Mouse (Mus musculus) MEL (cell line): ENCODE results near the gene Eno2.

ENCODE experiments used
- BHLHE40 ChIP-seq: IDR thresholded peaks from 2 replicates; pipeline ENCODE4 v1.6.1; 2012; ENCODE audit warnings: low read depth, mild to moderate bottlenecking, inconsistent platforms, low read length, improper control_type of control experiment, borderline replicate concordance
- CTCF ChIP-seq, 3 experiments: IDR thresholded peaks in 2 of 3; conservative IDR thresholded peaks in 1 of 3; 2 replicates each; pipeline ENCODE4 v1.5.1; 2011 to 2012; ENCODE audit warnings: low read length in 3 of 3, low read depth in 2 of 3, mild to moderate bottlenecking in 2 of 3, improper control_type of control experiment in 1 of 3, inconsistent platforms in 1 of 3, mixed read lengths in 1 of 3, moderate library complexity in 1 of 3; ENCODE audit not compliant: control insufficient read depth in 1 of 3, insufficient read depth in 1 of 3, poor library complexity in 1 of 3, severe bottlenecking in 1 of 3
- ELF1 ChIP-seq: IDR thresholded peaks from 2 replicates; pipeline ENCODE4 v1.6.1; 2014; ENCODE audit warnings: low read depth, mild to moderate bottlenecking, inconsistent platforms, low read length, improper control_type of control experiment, moderate library complexity
- ETS1 ChIP-seq: IDR thresholded peaks from 2 replicates; pipeline ENCODE4 v1.6.1; 2012; ENCODE audit warnings: low read depth, mild to moderate bottlenecking, inconsistent platforms, low read length, improper control_type of control experiment, moderate library complexity
- HCFC1 ChIP-seq: IDR thresholded peaks from 2 replicates; pipeline ENCODE4 v1.6.1; 2012; ENCODE audit warnings: low read depth, mild to moderate bottlenecking, inconsistent platforms, low read length, improper control_type of control experiment, moderate library complexity
- MEF2A ChIP-seq: IDR thresholded peaks from 2 replicates; pipeline ENCODE4 v1.6.1; 2014; ENCODE audit warnings: low read depth, mild to moderate bottlenecking, inconsistent platforms, low read length, improper control_type of control experiment; ENCODE audit not compliant: poor library complexity, insufficient replicate concordance, severe bottlenecking; ENCODE audit errors: extremely low read depth
- POLR2A ChIP-seq, 2 experiments: IDR thresholded peaks; 2 replicates each; pipeline ENCODE4 v1.6.1; 2011 to 2012; ENCODE audit warnings: low read length in 2 of 2, mild to moderate bottlenecking in 2 of 2, control low read depth in 1 of 2, improper control_type of control experiment in 1 of 2, low read depth in 1 of 2, moderate library complexity in 1 of 2; ENCODE audit not compliant: control insufficient read depth in 1 of 2, insufficient read depth in 1 of 2, poor library complexity in 1 of 2
- POLR2AphosphoS2 ChIP-seq: IDR thresholded peaks from 2 replicates; pipeline ENCODE4 v1.6.1; 2011; ENCODE audit warnings: low read length, improper control_type of control experiment
- POLR2AphosphoS5 ChIP-seq: IDR thresholded peaks from 2 replicates; pipeline ENCODE4 v1.6.1; 2012; ENCODE audit warnings: low read depth, borderline replicate concordance, mild to moderate bottlenecking, inconsistent platforms, low read length, moderate library complexity, mixed read lengths
- RCOR1 ChIP-seq: IDR thresholded peaks from 2 replicates; pipeline ENCODE4 v1.6.1; 2012; ENCODE audit warnings: low read depth, mild to moderate bottlenecking, inconsistent platforms, low read length, improper control_type of control experiment
- TAL1 ChIP-seq: IDR thresholded peaks from 2 replicates; pipeline ENCODE4 v1.6.1; 2012; ENCODE audit warnings: mild to moderate bottlenecking, inconsistent platforms, low read length, moderate library complexity, mixed read lengths
- UBTF ChIP-seq: IDR thresholded peaks from 2 replicates; pipeline ENCODE4 v1.6.1; 2012; ENCODE audit warnings: low read depth, mild to moderate bottlenecking, inconsistent platforms, low read length, improper control_type of control experiment, moderate library complexity, borderline replicate concordance; ENCODE audit not compliant: insufficient read depth
- USF1 ChIP-seq: IDR thresholded peaks from 2 replicates; pipeline ENCODE4 v1.6.1; 2014; ENCODE audit warnings: low read depth, mild to moderate bottlenecking, inconsistent platforms, low read length, improper control_type of control experiment, moderate library complexity
- ZC3H11A ChIP-seq: IDR thresholded peaks from 2 replicates; pipeline ENCODE4 v1.6.1; 2012; ENCODE audit warnings: low read depth, mild to moderate bottlenecking, inconsistent platforms, low read length, improper control_type of control experiment

- TF ChIP-seq HCFC1 (no peak), POLR2AphosphoS2 (no peak), TAL1 (no peak), CTCF (IDR thresholded peaks at IDR 0.05 in 2 of 3, conservative IDR thresholded peaks at IDR 0.05 in 1 of 3; ENCODE audit: control insufficient read depth in 1 of 3, insufficient read depth in 1 of 3, low read depth in 2 of 3, low read length in 3 of 3, poor library complexity in 1 of 3, severe bottlenecking in 1 of 3) (no peak), MEF2A (no peak), ETS1 (no peak), ZC3H11A (no peak), USF1 (no peak), BHLHE40 (no peak), POLR2A (IDR thresholded peaks at IDR 0.05; ENCODE audit: control insufficient read depth in 1 of 2, insufficient read depth in 1 of 2, low read depth in 1 of 2, low read length in 2 of 2, poor library complexity in 1 of 2) (no peak), POLR2AphosphoS5 (no peak), UBTF (no peak), RCOR1 (no peak), ELF1 (no peak)
Observed at GRCm38 (mm10) chr6:124795781-124796180, 26.3 kb upstream of the Eno2 start.
